Mouse (Mus musculus) left cerebral cortex, postnatal 36 days (tissue): Measurements from ENCODE around the gene Cant1. TPM values are rescaled to one million over a fixed set of nuclear protein-coding genes. Genes with fewer than 3 reads are reported as not detected.

Experiments used
- total RNA-seq, 2 experiments: library from RNA; stranded (reverse); gene quantifications; 2 replicates each; pipeline ENCODE4 v1.2.3; 2021

Gene Cant1
- total RNA-seq, 2 experiments from 2014 or later: 36.5 to 37.0 TPM

Other genes with a start within 250 kb of the Cant1 start
- 10 to 100 TPM; 65.9 to 67.3 TPM for gene Cyth1, start 170.5 kb downstream of the Cant1 start, total RNA-seq
- gene Usp36, start 128.8 kb downstream of the Cant1 start, total RNA-seq: 10 to 100 TPM; 26.8 to 32.2 TPM
- 1 to 10 TPM; 1.3 to 1.8 TPM for gene Cep295nl, start 76.6 kb downstream of the Cant1 start, total RNA-seq
- 100 to 1,000 TPM; 214 to 247 TPM for gene Timp2, start 63.3 kb downstream of the Cant1 start, total RNA-seq
- 10 to 100 TPM; 20.5 to 21.2 TPM for gene Lgals3bp, start 17.0 kb downstream of the Cant1 start, total RNA-seq
- 1 to 10 TPM; 4.6 to 4.9 TPM for gene C1qtnf1, start 9.1 kb upstream of the Cant1 start, total RNA-seq
- 10 to 100 TPM; 10.8 to 11.1 TPM for gene Engase, start 57.7 kb upstream of the Cant1 start, total RNA-seq